Mouse (Mus musculus) C2C12 (cell line): ENCODE results near the gene Nfasc.

Experiments
- CEBPB ChIP-seq: IDR thresholded peaks from one replicate; pipeline ENCODE4 v1.6.1; 2011; ENCODE audit warnings: low read depth, mild to moderate bottlenecking, control low read depth, moderate library complexity
- CTCF ChIP-seq: IDR thresholded peaks from one replicate; pipeline ENCODE4 v1.5.1; 2011; ENCODE audit not compliant: control insufficient read depth, insufficient read depth, insufficient read length
- FOSL1 ChIP-seq: IDR thresholded peaks from one replicate; pipeline ENCODE4 v1.8.0; 2011; ENCODE audit warnings: mild to moderate bottlenecking, low read length; ENCODE audit not compliant: poor library complexity, insufficient read depth, severe bottlenecking
- MAX ChIP-seq: IDR thresholded peaks from one replicate; pipeline ENCODE4 v1.6.1; 2011; ENCODE audit warnings: mild to moderate bottlenecking, control low read depth
- MYOD1 ChIP-seq: IDR thresholded peaks from one replicate; pipeline ENCODE4 v1.6.1; 2011; ENCODE audit warnings: low read depth; ENCODE audit not compliant: control insufficient read depth, insufficient read length
- MYOG ChIP-seq: IDR thresholded peaks from one replicate; pipeline ENCODE4 v1.6.1; 2011; ENCODE audit not compliant: control insufficient read depth, insufficient read length; ENCODE audit errors: extremely low read depth
- USF1 ChIP-seq: IDR thresholded peaks from one replicate; pipeline ENCODE4 v1.6.1; 2011; ENCODE audit warnings: low read depth, mild to moderate bottlenecking, control low read depth, moderate library complexity

GRCm38 (mm10) chr1:132786866-132787265 lies 45.3 kb upstream of the Nfasc start:
- no peak for TF ChIP-seq USF1
- no peak for TF ChIP-seq CTCF
- TF ChIP-seq MAX: no peak
- TF ChIP-seq CEBPB: no peak
- no peak for TF ChIP-seq MYOG
- TF ChIP-seq MYOD1: no peak
- TF ChIP-seq FOSL1: no peak
